Mouse (Mus musculus) hematopoietic stem cell, adult 5-6 weeks (primary cell): ENCODE results near the gene 3110018I06Rik. TPM values are rescaled to one million over a fixed set of nuclear protein-coding genes. Genes with fewer than 3 reads are reported as not detected.

Source experiments
- ATAC-seq, 2 experiments: fragments of 125-278 bp in 1 of 2; replicated peaks in 1 of 2; 2 replicates each; pipeline ENCODE4 v1.8.0; 2016 to 2017; ENCODE audit warnings: inconsistent platforms in 2 of 2, mild to moderate bottlenecking in 2 of 2, moderate number of reproducible peaks in 2 of 2, low read depth in 1 of 2, moderate TSS enrichment in 1 of 2; ENCODE audit not compliant: low FRiP score in 2 of 2, poor library complexity in 2 of 2, severe bottlenecking in 2 of 2, insufficient read depth in 1 of 2, low TSS enrichment in 1 of 2
- total RNA-seq: library from RNA; stranded (forward); fragments of 172-1452, 232-1000 nt; gene quantifications from 2 replicates; pipeline ENCODE4 v1.2.3, GENCODE M21; 2017

Gene 3110018I06Rik
- not detected in 2 replicates for total RNA-seq

- no peak for ATAC-seq
Measured at GRCm38 (mm10) chr12:107488371-107488770, at the start of gene 3110018I06Rik. TSS of gene 3110018I06Rik (plus strand) at chr12:107488632.

GRCm38 (mm10) chr12:107444681-107445080, 43.8 kb upstream of the 3110018I06Rik start:
- no peak for ATAC-seq

GRCm38 (mm10) chr12:107457835-107458234, 30.6 kb upstream of the 3110018I06Rik start:
- ATAC-seq: no peak

- 0 out of 4 replicates have a peak, but pooled peaks of 1 of the 2 experiments have one; percentile 42 for ATAC-seq
Measured at GRCm38 (mm10) chr12:107464731-107465130, 23.7 kb upstream of the 3110018I06Rik start.

- ATAC-seq: no peak
Measured at GRCm38 (mm10) chr12:107476441-107477291, 11.8 kb upstream of the 3110018I06Rik start.

GRCm38 (mm10) chr12:107479350-107479749, 9.1 kb upstream of the 3110018I06Rik start:
- ATAC-seq: no peak

- ATAC-seq: no peak
Measured at GRCm38 (mm10) chr12:107483031-107483430, 5.4 kb upstream of the 3110018I06Rik start.

- ATAC-seq: no peak
Measured at GRCm38 (mm10) chr12:107491344-107491743, 2.9 kb downstream of the 3110018I06Rik start.

- ATAC-seq: no peak
Measured at GRCm38 (mm10) chr12:107496924-107497323, 8.5 kb downstream of the 3110018I06Rik start.

- no peak for ATAC-seq
Measured at GRCm38 (mm10) chr12:107509661-107510237, 21.3 kb downstream of the 3110018I06Rik start.

- no peak for ATAC-seq
Measured at GRCm38 (mm10) chr12:107511112-107511511, 22.7 kb downstream of the 3110018I06Rik start.

- ATAC-seq: no peak
Measured at GRCm38 (mm10) chr12:107516265-107517217, 28.1 kb downstream of the 3110018I06Rik start.

GRCm38 (mm10) chr12:107520941-107521340, 32.5 kb downstream of the 3110018I06Rik start:
- no peak for ATAC-seq

GRCm38 (mm10) chr12:107528346-107528880, 40.0 kb downstream of the 3110018I06Rik start:
- ATAC-seq: no peak

- ATAC-seq: no peak
Measured at GRCm38 (mm10) chr12:107532871-107533270, 44.4 kb downstream of the 3110018I06Rik start.
